Comparison of ENCODE assay signal across 23 mouse cellular contexts in genomic region chr2:66200195-66200594, GRCm38 (mm10).
"Had no signal": no experiment of that assay in that cellular context is flagged by ENCODE, and none has a peak within 500 bp of the region (broad histone marks: within the 10 kb centered on the region; RNA-seq: fewer than 3 reads in every experiment).

No protein-coding gene starts in this region.

- H3K9me3 ChIP-seq: kidney, embryonic 15.5 days; limb, embryonic 12.5 days; limb, embryonic 15.5 days; lung, embryonic 15.5 days had no signal

- H3K4me2 ChIP-seq: kidney, embryonic 15.5 days; limb, embryonic 12.5 days; limb, embryonic 15.5 days; liver, embryonic 11.5 days; lung, embryonic 15.5 days; midbrain, embryonic 11.5 days had no signal

- H3K27ac ChIP-seq: kidney, embryonic 15.5 days; limb, embryonic 12.5 days; limb, embryonic 15.5 days; liver, embryonic 14.5 days; lung, embryonic 15.5 days; macrophage; stomach, postnatal 0 days had no signal

- ATAC-seq: liver, postnatal 0 days had no signal

- H3K4me1 ChIP-seq: kidney, embryonic 15.5 days; limb, embryonic 12.5 days; limb, embryonic 15.5 days; lung, embryonic 15.5 days had no signal

- H3K4me3 ChIP-seq: kidney, embryonic 15.5 days; limb, embryonic 12.5 days; limb, embryonic 15.5 days; lung, embryonic 15.5 days had no signal

- DNase-seq: kidney, adult 11 months; kidney, adult 8-10 months; kidney, postnatal 10 days; kidney, postnatal 36 days; layer of hippocampus, postnatal 36 days; left cerebral cortex, postnatal 4 days; liver, postnatal 0 days; lung, postnatal 14 days; midbrain, embryonic 14.5 days; right cerebral cortex, adult 18-20 months; right cerebral cortex, postnatal 14 days; right cerebral cortex, postnatal 4 days; thymus, adult 2 months; thymus, postnatal 4 days had no signal

- H3K9ac ChIP-seq: kidney, embryonic 15.5 days; limb, embryonic 12.5 days; limb, embryonic 15.5 days; liver, embryonic 14.5 days; liver, postnatal 0 days; lung, embryonic 15.5 days had no signal

- H3K27me3 ChIP-seq: kidney, embryonic 15.5 days; limb, embryonic 12.5 days; limb, embryonic 15.5 days; lung, embryonic 15.5 days had no signal
